Mouse (Mus musculus) embryonic facial prominence, embryonic 10.5 days (tissue): ENCODE results near the gene Rassf3. TPM values are rescaled to one million over a fixed set of nuclear protein-coding genes. Genes with fewer than 3 reads are reported as not detected.

Source experiments
- DNase-seq: peaks from one replicate; pipeline ENCODE4 v3.0.0-alpha.2; 2017; ENCODE audit warnings: low spot score
- H3K27ac ChIP-seq: fragments of 300-500 bp; sonication (generic); replicated peaks from 2 replicates; pipeline ENCODE4 v1.5.1; 2016; ENCODE audit warnings: mild to moderate bottlenecking
- H3K27me3 ChIP-seq: fragments of 300-500 bp; sonication (generic); replicated peaks from 2 replicates; pipeline ENCODE4 v1.6.1; 2016; ENCODE audit warnings: low read depth, mild to moderate bottlenecking; ENCODE audit not compliant: poor library complexity, severe bottlenecking
- H3K36me3 ChIP-seq: fragments of 300-500 bp; sonication (generic); replicated peaks from 2 replicates; pipeline ENCODE4 v1.6.1; 2016; ENCODE audit warnings: mild to moderate bottlenecking, moderate library complexity
- H3K4me1 ChIP-seq: fragments of 300-500 bp; sonication (generic); 2 replicates; pipeline ENCODE4 v1.6.1; 2016
- H3K4me3 ChIP-seq: fragments of 300-500 bp; sonication (generic); 2 replicates; pipeline ENCODE4 v1.5.1; 2016; ENCODE audit warnings: mild to moderate bottlenecking, moderate library complexity
- H3K9me3 ChIP-seq: fragments of 300-500 bp; sonication (generic); 2 replicates; pipeline ENCODE4 v1.6.1; 2016; ENCODE audit warnings: mild to moderate bottlenecking
- WGBS: fragments of 180-500 bp; shearing (Covaris S2); methylation state at CpG from one replicate; pipeline ENCODE4 v1.1.7; 2016; 5-methylcytosine and 5-hydroxymethylcytosine counted together
- polyA plus RNA-seq: library from polyadenylated mRNA; unstranded; fragments of >200 nt; fragmentation: Nextera tagmentation; extraction: Ambion mirVana; gene quantifications from 2 replicates; pipeline ENCODE4 v1.2.1, GENCODE M21; 2016

The Rassf3 gene
- polyA plus RNA-seq, 1 experiment from 2014 or later: 19.4 TPM

GRCm38 (mm10) chr10:121360358-121360757 lies 115.8 kb downstream of the Rassf3 start:
- Histone ChIP-seq H3K27me3 (0 out of 2 replicates have a peak, but pooled peaks cover 4% of the 10 kb centered on the region), H3K36me3 (no peaks in the 10 kb centered on the region), H3K27ac (no peak overlapping the region), H3K4me3 (no peak overlapping the region), H3K9me3 (no peaks in the 10 kb centered on the region), H3K4me1 (peaks cover 8% of the 10 kb centered on the region)
- WGBS: 90% methylated on average over 2 of the region's 2 CpGs
- no peak for DNase-seq

Other genes with a start within 250 kb of the Rassf3 start
- 1.8 and 2.3 TPM in 2 replicates for gene Tbc1d30, start 125.1 kb downstream of the Rassf3 start, polyA plus RNA-seq
- gene Gns, start 111.3 kb downstream of the Rassf3 start, polyA plus RNA-seq: 40.0 and 41.4 TPM in 2 replicates
- gene Tbk1, start 110.4 kb upstream of the Rassf3 start, polyA plus RNA-seq: 29.8 and 30.1 TPM in 2 replicates
- gene Xpot, start 150.0 kb upstream of the Rassf3 start, polyA plus RNA-seq: 58.3 and 59.8 TPM in 2 replicates
- 0.23 and 0.67 TPM in 2 replicates for gene D930020B18Rik, start 165.2 kb upstream of the Rassf3 start, polyA plus RNA-seq